Mouse (Mus musculus) lung, adult 2 months (tissue): ENCODE results near the gene Plekhg6. TPM values are rescaled to one million over a fixed set of nuclear protein-coding genes. Genes with fewer than 3 reads are reported as not detected.

ENCODE experiments used
- DNase-seq: peaks from one replicate; pipeline ENCODE4 v3.0.0; 2022
- H3K4me1 ChIP-seq: fragments of 200-500 bp; 2 replicates; pipeline ENCODE4 v1.6.1; 2011; ENCODE audit warnings: low read length; ENCODE audit not compliant: control insufficient read depth, insufficient read depth
- H3K4me3 ChIP-seq: fragments of 200-500 bp; replicated peaks from 2 replicates; pipeline ENCODE3; 2011; ENCODE audit warnings: low read depth, mild to moderate bottlenecking, control low read depth, low read length; ENCODE audit errors: extremely low read depth
- CTCF ChIP-seq: fragments of 200-500 bp; IDR thresholded peaks from 2 replicates; pipeline ENCODE4 v1.5.1; 2011; ENCODE audit warnings: mild to moderate bottlenecking, low read length, control low read depth; ENCODE audit not compliant: insufficient read depth
- POLR2A ChIP-seq: fragments of 200-500 bp; IDR thresholded peaks from 2 replicates; pipeline ENCODE4 v1.6.1; 2011; ENCODE audit warnings: low read depth, mild to moderate bottlenecking, control low read depth, low read length, borderline replicate concordance; ENCODE audit errors: extremely low read depth
- WGBS: fragments of 180-500 bp; shearing (Covaris S2); methylation state at CpG from one replicate; pipeline ENCODE4 v1.1.7; 2018; 5-methylcytosine and 5-hydroxymethylcytosine counted together
- polyA plus RNA-seq: library from polyadenylated mRNA; depleted of rRNA; stranded (reverse); fragments of >200 nt; gene quantifications from 2 replicates; pipeline ENCODE4 v1.2.3, GENCODE M21; 2012

The Plekhg6 gene
- polyA plus RNA-seq, 1 experiment: 2.6 TPM

GRCm38 (mm10) chr6:125357334-125357733, 23.3 kb downstream of the Plekhg6 start:
- peaks cover 37% of the 10 kb centered on the region for H3K4me1 ChIP-seq
- no peak for DNase-seq
- TF ChIP-seq POLR2A (no peak), CTCF (no peak)
- no peak overlapping the region for H3K4me3 ChIP-seq
- WGBS: 86% methylated on average over 15 of the region's 15 CpGs

- DNase-seq: no peak
- TF ChIP-seq POLR2A: no peak
- Histone ChIP-seq H3K4me1 (peaks cover 45% of the 10 kb centered on the region), H3K4me3 (no peak overlapping the region)
- WGBS: 19% methylated on average over 8 of the region's 8 CpGs
Measured at GRCm38 (mm10) chr6:125356264-125356663, 24.3 kb downstream of the Plekhg6 start.

GRCm38 (mm10) chr6:125355197-125355741, 25.3 kb downstream of the Plekhg6 start:
- H3K4me3 ChIP-seq: peak overlapping the region; percentile 3
- WGBS: 9% methylated on average over 10 of the region's 10 CpGs
- no peak for DNase-seq
- H3K4me1 ChIP-seq: peaks cover 46% of the 10 kb centered on the region
- TF ChIP-seq CTCF: no peak
- no peak for TF ChIP-seq POLR2A

GRCm38 (mm10) chr6:125354352-125355151, 26.0 kb downstream of the Plekhg6 start:
- Histone ChIP-seq H3K4me3 (peak overlapping the region; percentile 45), H3K4me1 (peaks cover 46% of the 10 kb centered on the region)
- 5% methylated on average over 14 of the region's 14 CpGs for WGBS
- no peak for TF ChIP-seq CTCF
- TF ChIP-seq POLR2A: peak; percentile 51; the same call in 1 of the 2 replicates
- peak; percentile 56 for DNase-seq

- no peak overlapping the region for H3K4me3 ChIP-seq
- 24% methylated on average over 4 of the region's 4 CpGs for WGBS
- DNase-seq: no peak
- H3K4me1 ChIP-seq: peaks cover 51% of the 10 kb centered on the region
- TF ChIP-seq POLR2A: no peak
- no peak for TF ChIP-seq CTCF
Measured at GRCm38 (mm10) chr6:125353655-125354054, 26.9 kb downstream of the Plekhg6 start.

- Histone ChIP-seq H3K4me3 (no peak overlapping the region), H3K4me1 (peaks cover 55% of the 10 kb centered on the region)
- no peak for DNase-seq
- TF ChIP-seq POLR2A (no peak; the same call in 1 of the 2 replicates), CTCF (no peak)
- 60% methylated on average over 11 of the region's 11 CpGs for WGBS
Measured at GRCm38 (mm10) chr6:125353221-125353620, 27.4 kb downstream of the Plekhg6 start.

- no peak for DNase-seq
- TF ChIP-seq POLR2A (0 out of 2 replicates have a peak, but pooled peaks have one; percentile 6), CTCF (no peak)
- 30% methylated on average over 4 of the region's 4 CpGs for WGBS
- H3K4me3 ChIP-seq: no peak overlapping the region
- H3K4me1 ChIP-seq: peaks cover 57% of the 10 kb centered on the region
Measured at GRCm38 (mm10) chr6:125352811-125353210, 27.8 kb downstream of the Plekhg6 start.

- no peak for DNase-seq
- peaks cover 57% of the 10 kb centered on the region for H3K4me1 ChIP-seq
- H3K4me3 ChIP-seq: no peak overlapping the region
- WGBS: 35% methylated on average over 5 of the region's 5 CpGs
- TF ChIP-seq POLR2A (no peak), CTCF (no peak)
Measured at GRCm38 (mm10) chr6:125352046-125352384, 28.6 kb downstream of the Plekhg6 start.

- Histone ChIP-seq H3K4me1 (peaks cover 57% of the 10 kb centered on the region), H3K4me3 (peak overlapping the region; percentile 42)
- 15% methylated on average over 8 of the region's 8 CpGs for WGBS
- no peak for DNase-seq
- TF ChIP-seq POLR2A (no peak), CTCF (no peak)
Measured at GRCm38 (mm10) chr6:125351368-125352045, 29.1 kb downstream of the Plekhg6 start.

- no peak for DNase-seq
- no peak for TF ChIP-seq CTCF
- no peak for TF ChIP-seq POLR2A
- WGBS: 28% methylated on average over 2 of the region's 2 CpGs
- H3K4me3 ChIP-seq: peak overlapping the region; percentile 86
- H3K4me1 ChIP-seq: peaks cover 54% of the 10 kb centered on the region
Measured at GRCm38 (mm10) chr6:125350995-125351324, 29.6 kb downstream of the Plekhg6 start.
